Mouse (Mus musculus): ENCODE data around the gene Ttc7.

The Ttc7 gene

DNA sequence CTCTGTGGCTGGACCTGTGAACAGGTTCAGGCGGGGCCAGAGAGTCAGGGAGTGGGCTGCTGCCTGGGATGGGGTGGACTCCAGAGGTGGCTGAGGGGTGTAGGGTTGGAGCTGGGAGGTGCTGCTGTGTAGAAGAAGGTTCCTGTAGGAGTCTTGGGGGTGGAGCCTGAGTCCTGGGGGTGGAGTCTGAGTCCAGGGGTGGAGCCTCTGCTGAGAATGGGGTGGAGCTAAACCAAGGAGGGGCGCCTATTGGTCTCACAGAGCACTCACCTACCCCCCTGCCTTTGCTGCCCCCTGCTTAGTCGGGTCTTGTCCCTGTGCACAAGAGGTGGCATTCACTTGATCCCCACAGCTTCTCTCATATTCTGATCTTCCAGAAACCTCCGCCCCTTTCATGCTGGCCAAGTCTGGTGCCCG lies 31.9 kb downstream of the Ttc7 start:
- DNase-seq (ENCODE audit: low read depth): peak; percentile 81

DNA sequence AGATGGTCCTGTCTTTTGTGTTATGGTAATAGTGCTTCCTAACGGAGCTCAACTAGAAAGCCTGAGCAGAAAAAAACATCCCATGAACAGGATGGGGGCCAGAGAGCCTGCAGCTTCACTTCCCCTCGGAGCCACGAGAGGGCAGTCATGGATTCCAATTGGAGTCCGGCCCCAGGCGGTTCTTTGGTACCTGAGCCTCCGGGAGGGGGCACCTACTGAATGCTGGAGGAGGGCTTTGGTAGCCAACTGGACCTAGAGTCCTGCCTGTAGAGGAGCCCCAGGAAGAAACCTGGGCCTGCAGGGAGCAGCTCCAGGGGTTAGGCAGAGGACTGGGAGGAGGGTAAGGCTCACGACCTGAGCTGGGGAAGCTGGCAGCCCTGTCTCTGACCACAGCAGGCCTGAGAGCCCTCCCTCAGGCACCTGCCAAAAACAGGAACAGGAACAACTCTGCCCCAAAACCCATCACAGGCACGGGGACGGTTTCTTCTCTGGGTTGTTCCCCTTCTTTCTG lies 32.4 kb downstream of the Ttc7 start:
- no peak for DNase-seq (ENCODE audit: low read depth)

GRCm38 (mm10) chr17:87315891-87316763 lies 33.4 kb downstream of the Ttc7 start:
- DNase-seq (ENCODE audit: low read depth): no peak

DNA sequence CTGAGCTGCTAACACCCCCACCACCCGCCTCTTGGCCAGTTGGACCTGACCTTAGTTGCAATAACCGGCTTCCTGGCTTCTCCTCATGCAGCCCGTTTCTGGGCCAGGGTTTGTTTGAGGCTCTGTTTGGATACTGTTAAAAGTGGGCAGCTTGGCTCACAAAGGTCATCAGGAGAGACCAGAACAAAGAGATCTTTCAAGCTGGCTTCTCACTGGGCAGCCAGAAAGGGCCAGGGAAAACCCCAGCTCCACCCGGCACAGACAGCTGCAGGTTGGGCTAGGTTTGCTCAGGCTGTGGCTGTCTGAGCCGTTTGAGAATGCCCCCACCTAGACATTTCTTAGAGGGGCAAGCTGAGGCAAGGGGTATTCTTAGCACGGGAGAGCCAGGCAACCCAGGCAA lies 34.6 kb downstream of the Ttc7 start:
- DNase-seq (ENCODE audit: low read depth): peak; percentile 90

GRCm38 (mm10) chr17:87317947-87318346 lies 35.3 kb downstream of the Ttc7 start:
- DNase-seq (ENCODE audit: low read depth): no peak

DNA sequence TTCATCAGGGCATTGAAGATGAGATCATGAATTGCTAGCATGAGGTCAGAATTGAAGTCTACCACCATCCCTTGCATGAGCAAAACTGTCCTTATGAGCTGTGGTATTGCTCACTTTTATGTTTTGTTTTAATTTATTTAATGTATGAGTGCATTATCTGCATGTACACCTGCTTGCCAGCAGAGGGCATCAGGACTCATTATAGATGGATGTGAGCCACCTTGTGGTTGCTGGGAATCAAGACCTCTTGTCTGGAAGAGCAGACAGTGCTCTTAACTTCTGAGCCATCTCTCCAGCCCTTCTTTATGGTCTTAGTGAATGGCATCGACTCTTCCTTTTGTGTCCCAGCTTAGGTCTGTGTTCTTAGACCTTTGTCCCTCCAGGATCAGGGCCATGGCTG lies 39.0 kb downstream of the Ttc7 start:
- no peak for DNase-seq (ENCODE audit: low read depth)

DNA sequence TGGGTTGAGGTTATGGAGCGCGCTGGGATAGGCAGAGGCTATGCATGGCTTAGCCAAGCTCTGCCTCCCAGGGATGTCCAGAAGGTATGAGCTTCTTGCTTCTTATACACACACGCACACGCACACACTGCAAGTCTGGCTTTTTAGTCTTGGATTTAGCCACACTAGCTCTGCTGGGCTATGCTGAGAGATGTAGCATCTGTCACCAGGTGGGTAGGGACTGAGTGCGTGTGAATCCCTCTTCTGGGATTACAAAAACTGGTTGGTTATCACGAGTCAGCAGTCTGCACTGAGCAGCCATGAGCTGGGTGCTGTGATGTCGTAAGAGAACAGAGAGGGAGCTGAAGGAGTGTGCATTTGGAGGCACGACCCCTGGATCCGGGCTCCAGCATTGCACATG lies 40.5 kb downstream of the Ttc7 start:
- DNase-seq (ENCODE audit: low read depth): no peak

DNA sequence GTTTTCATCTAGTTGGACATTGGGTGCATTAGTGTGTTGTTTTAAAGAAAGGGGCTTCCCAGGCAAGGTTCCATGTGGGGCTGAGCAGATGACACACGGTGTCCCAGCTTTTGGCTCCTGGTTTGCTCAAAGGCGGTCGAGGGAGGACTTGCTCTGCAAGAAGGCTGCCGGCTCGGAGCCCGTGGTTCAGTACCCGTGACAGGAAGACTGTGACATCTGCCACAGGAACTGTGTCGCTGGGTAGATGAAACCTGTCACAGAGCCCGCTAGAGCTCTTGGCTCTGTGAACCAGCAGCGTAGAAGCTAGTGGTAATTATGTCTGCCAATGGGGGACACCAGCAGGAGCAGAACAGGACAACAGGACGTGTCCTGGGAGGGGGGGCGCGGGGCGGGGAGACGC lies 42.8 kb downstream of the Ttc7 start:
- DNase-seq (ENCODE audit: low read depth): no peak

DNA sequence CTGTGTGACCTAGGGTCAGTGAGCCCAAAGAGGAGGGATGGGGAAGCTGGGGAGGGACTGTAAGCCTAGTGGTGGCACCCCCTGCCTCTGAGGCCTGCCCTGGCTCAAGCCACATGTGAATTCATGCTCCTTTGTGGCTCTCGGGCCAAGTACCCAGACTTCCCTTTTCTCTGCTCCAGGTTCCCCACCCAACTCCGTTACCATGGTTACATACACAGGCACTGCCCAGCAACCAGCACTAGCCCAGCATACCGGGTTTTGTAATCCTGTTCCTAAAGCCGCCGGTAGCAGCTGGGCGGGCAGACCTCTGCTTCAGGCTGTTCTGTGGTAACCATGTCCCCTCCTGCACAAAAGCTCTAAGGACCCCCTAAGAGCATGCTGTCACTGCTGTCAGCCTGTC lies 44.3 kb downstream of the Ttc7 start:
- no peak for DNase-seq (ENCODE audit: low read depth)

- DNase-seq (ENCODE audit: low read depth): no peak
Observed at GRCm38 (mm10) chr17:87327645-87328044, 45.0 kb downstream of the Ttc7 start.

- DNase-seq (ENCODE audit: low read depth): no peak
Observed at GRCm38 (mm10) chr17:87328177-87328768, 45.6 kb downstream of the Ttc7 start.

- DNase-seq (ENCODE audit: low read depth): no peak
Observed at GRCm38 (mm10) chr17:87329144-87329700, 46.5 kb downstream of the Ttc7 start.

- DNase-seq (ENCODE audit: low read depth): no peak
Observed at GRCm38 (mm10) chr17:87330250-87330920, 47.7 kb downstream of the Ttc7 start.

GRCm38 (mm10) chr17:87330921-87331291 lies 48.2 kb downstream of the Ttc7 start:
- no peak for DNase-seq (ENCODE audit: low read depth)

GRCm38 (mm10) chr17:87331336-87332141 lies 48.9 kb downstream of the Ttc7 start:
- DNase-seq (ENCODE audit: low read depth): no peak

GRCm38 (mm10) chr17:87332142-87332815 lies 49.6 kb downstream of the Ttc7 start:
- no peak for DNase-seq (ENCODE audit: low read depth)

- no peak for DNase-seq (ENCODE audit: low read depth)
Observed at GRCm38 (mm10) chr17:87332887-87333286, 50.2 kb downstream of the Ttc7 start.

DNA sequence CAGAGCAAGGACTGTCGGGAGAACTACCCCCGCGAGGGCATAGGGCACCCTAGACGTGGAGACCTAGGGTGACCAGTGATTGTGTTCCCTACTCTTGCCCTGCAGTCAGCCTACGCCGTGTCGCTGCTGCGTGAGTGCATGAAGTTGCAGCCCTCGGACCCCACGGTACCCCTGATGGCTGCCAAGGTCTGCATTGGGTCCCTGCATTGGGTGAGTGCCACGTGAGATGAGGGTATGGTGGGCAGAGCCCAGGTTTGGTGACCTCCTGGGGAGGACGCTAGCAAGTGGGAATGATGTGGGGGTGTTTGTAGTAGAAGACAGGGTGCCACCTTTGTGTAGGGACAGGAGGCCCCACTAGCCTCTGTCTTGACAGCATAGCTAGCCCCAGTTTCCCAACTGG lies 51.5 kb downstream of the Ttc7 start:
- no peak for DNase-seq (ENCODE audit: low read depth)

DNA sequence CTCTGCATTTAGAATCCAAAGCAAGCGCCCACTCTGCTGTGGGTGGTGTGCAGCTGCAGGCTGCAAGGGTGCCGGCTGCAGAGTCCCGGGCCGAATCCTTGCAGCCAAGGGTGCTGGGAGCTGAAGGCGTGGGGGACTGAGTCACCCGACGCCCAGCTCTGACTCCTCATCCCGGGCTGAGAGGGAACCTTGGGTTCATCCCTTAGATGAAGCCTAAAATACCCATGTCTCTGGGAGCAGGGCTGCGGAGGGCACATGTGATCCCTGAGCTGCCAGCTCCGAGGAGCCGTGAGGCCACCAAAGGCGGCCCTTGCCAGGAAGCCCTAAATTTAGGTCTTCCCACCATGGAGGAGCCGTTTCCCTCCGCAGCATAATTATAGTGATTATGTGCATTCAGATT lies 52.5 kb downstream of the Ttc7 start:
- DNase-seq (ENCODE audit: low read depth): no peak

- no peak for DNase-seq (ENCODE audit: low read depth)
Observed at GRCm38 (mm10) chr17:87335727-87336126, 53.0 kb downstream of the Ttc7 start.

GRCm38 (mm10) chr17:87336910-87337309 lies 54.2 kb downstream of the Ttc7 start:
- DNase-seq (ENCODE audit: low read depth): no peak
